Mouse (Mus musculus): ENCODE results near the gene Slc12a9. TPM values are rescaled to one million over a fixed set of nuclear protein-coding genes. Genes with fewer than 3 reads are reported as not detected.

The Slc12a9 gene
- polyA plus RNA-seq, 1 experiment: 21.6 TPM

GRCm38 (mm10) chr5:137277360-137278342 lies 55.7 kb downstream of the Slc12a9 start:
- Histone ChIP-seq H3K36me3 (ENCODE audit: control insufficient read depth, insufficient read depth, low read length) (no peaks in the 10 kb centered on the region), H3K4me3 (ENCODE audit: insufficient read depth, low read depth, low read length) (no peak overlapping the region), H3K4me1 (ENCODE audit: control insufficient read depth, insufficient read depth, low read length) (no peaks in the 10 kb centered on the region; the same call in 1 of the 2 replicates), H3K27me3 (replicated peaks; ENCODE audit: control insufficient read depth, insufficient read depth, low read length) (no peaks in the 10 kb centered on the region), H3K27ac (ENCODE audit: insufficient read depth, low read depth, low read length) (no peak overlapping the region)
- no peak for TF ChIP-seq POLR2A (IDR thresholded peaks at IDR 0.05; ENCODE audit: low read depth, low read length)
- TF ChIP-seq CTCF (conservative IDR thresholded peaks at IDR 0.05; ENCODE audit: insufficient read depth, insufficient read length, low read depth, low read length): peak; percentile 56
- 29% methylated on average over 18 of the region's 18 CpGs for WGBS
- DNase-seq: peak; percentile 40

GRCm38 (mm10) chr5:137268131-137268910 lies 65.1 kb downstream of the Slc12a9 start:
- Histone ChIP-seq H3K36me3 (ENCODE audit: control insufficient read depth, insufficient read depth, low read length) (no peaks in the 10 kb centered on the region), H3K4me3 (ENCODE audit: insufficient read depth, low read depth, low read length) (peak overlapping the region; percentile 7; the same call in 1 of the 2 replicates), H3K27ac (ENCODE audit: insufficient read depth, low read depth, low read length) (no peak overlapping the region), H3K27me3 (replicated peaks; ENCODE audit: control insufficient read depth, insufficient read depth, low read length) (no peaks in the 10 kb centered on the region), H3K4me1 (ENCODE audit: control insufficient read depth, insufficient read depth, low read length) (no peaks in the 10 kb centered on the region)
- TF ChIP-seq CTCF (conservative IDR thresholded peaks at IDR 0.05; ENCODE audit: insufficient read depth, insufficient read length, low read depth, low read length) (no peak), POLR2A (IDR thresholded peaks at IDR 0.05; ENCODE audit: low read depth, low read length) (no peak)
- 19% methylated on average over 18 of the region's 18 CpGs for whole genome bisulfite sequencing
- DNase-seq: peak; percentile 36

GRCm38 (mm10) chr5:137264787-137265186 lies 68.6 kb downstream of the Slc12a9 start:
- H3K27ac ChIP-seq (ENCODE audit: insufficient read depth, low read depth, low read length): no peak overlapping the region
- no peak for TF ChIP-seq POLR2A (IDR thresholded peaks at IDR 0.05; ENCODE audit: low read depth, low read length)
- no peak for TF ChIP-seq CTCF (conservative IDR thresholded peaks at IDR 0.05; ENCODE audit: insufficient read depth, insufficient read length, low read depth, low read length)
- H3K4me3 ChIP-seq (ENCODE audit: insufficient read depth, low read depth, low read length): no peak overlapping the region
- 93% methylated on average over 11 of the region's 11 CpGs for WGBS
- no peaks in the 10 kb centered on the region for H3K4me1 ChIP-seq (ENCODE audit: control insufficient read depth, insufficient read depth, low read length)
- no peaks in the 10 kb centered on the region for H3K27me3 ChIP-seq (replicated peaks; ENCODE audit: control insufficient read depth, insufficient read depth, low read length)
- no peaks in the 10 kb centered on the region for H3K36me3 ChIP-seq (ENCODE audit: control insufficient read depth, insufficient read depth, low read length)
- no peak for DNase-seq

Other genes starting within 250 kb of the Slc12a9 start
- 10.2 and 14.4 TPM in 2 replicates for gene Trim56, start 217.4 kb downstream of the Slc12a9 start, polyA plus RNA-seq (2012; rRNA removed)
- not detected in 2 replicates for gene Muc3, start 184.3 kb downstream of the Slc12a9 start, polyA plus RNA-seq (2012; rRNA removed)
- 0.15 and 0.20 TPM in 2 replicates for gene Muc3a, start 121.2 kb downstream of the Slc12a9 start, polyA plus RNA-seq (2012; rRNA removed)
- gene Ache, start 46.1 kb downstream of the Slc12a9 start, polyA plus RNA-seq (2012; rRNA removed): 4.7 and 5.1 TPM in 2 replicates
- 17.3 and 18.4 TPM in 2 replicates for gene Ufsp1, start 39.0 kb downstream of the Slc12a9 start, polyA plus RNA-seq (2012; rRNA removed)
- gene Srrt, start 25.9 kb downstream of the Slc12a9 start, polyA plus RNA-seq (2012; rRNA removed): 83.0 and 86.9 TPM in 2 replicates
- gene Trip6, start 19.2 kb downstream of the Slc12a9 start, polyA plus RNA-seq (2012; rRNA removed): 53.2 and 60.2 TPM in 2 replicates
- gene Ephb4, start 16.5 kb upstream of the Slc12a9 start, polyA plus RNA-seq (2012; rRNA removed): 49.1 and 53.3 TPM in 2 replicates
- gene Zan, start 143.5 kb upstream of the Slc12a9 start, polyA plus RNA-seq (2012; rRNA removed): 0.16 and 0.19 TPM in 2 replicates
- gene Pop7, start 168.9 kb upstream of the Slc12a9 start, polyA plus RNA-seq (2012; rRNA removed): 38.9 and 39.1 TPM in 2 replicates
- 24.4 and 26.9 TPM in 2 replicates for gene Gigyf1, start 185.0 kb upstream of the Slc12a9 start, polyA plus RNA-seq (2012; rRNA removed)
- 0.38 TPM in 1 of 2 replicates, not detected in the other for gene Epo, start 199.6 kb upstream of the Slc12a9 start, polyA plus RNA-seq (2012; rRNA removed)
- gene Gnb2, start 199.9 kb upstream of the Slc12a9 start, polyA plus RNA-seq (2012; rRNA removed): 645 and 701 TPM in 2 replicates
- gene Actl6b, start 219.9 kb upstream of the Slc12a9 start, polyA plus RNA-seq (2012; rRNA removed): 0.12 and 0.16 TPM in 2 replicates
- 1.2 and 1.7 TPM in 2 replicates for gene Tfr2, start 236.2 kb upstream of the Slc12a9 start, polyA plus RNA-seq (2012; rRNA removed)